Mouse (Mus musculus): ENCODE results near the gene Axl. TPM values are rescaled to one million over a fixed set of nuclear protein-coding genes. Genes with fewer than 3 reads are reported as not detected.
"Not testable (repeated sequence)": the region's sequence is repeated elsewhere in the genome, so short reads cannot be mapped to it uniquely, and the experiment has no call there.

The Axl gene
- polyA plus RNA-seq, 1 experiment, result 75.0 TPM

DNA sequence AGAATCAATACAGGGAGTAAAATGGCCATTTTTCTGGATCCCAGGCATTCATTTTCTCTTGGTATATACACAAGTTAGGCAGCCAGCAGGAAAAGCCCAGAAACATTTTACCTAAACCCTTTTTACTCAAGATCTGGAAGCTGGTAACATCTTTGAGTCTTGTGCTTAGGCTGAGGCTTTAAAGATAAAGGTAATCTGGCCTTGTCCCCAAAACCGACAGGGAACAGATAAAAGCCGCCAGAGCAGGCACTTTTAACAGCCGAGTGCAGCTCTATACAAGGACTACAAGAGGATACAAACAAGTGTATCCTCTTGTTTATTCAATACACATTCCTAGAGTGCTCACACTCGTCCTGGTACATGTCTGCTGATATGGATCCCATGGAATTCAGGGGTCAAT, 53.5 kb downstream of the Axl start:
- Histone ChIP-seq H3K36me3 (ENCODE audit: control insufficient read depth, insufficient read depth, low read length) (peaks cover 94% of the 10 kb centered on the region), H3K27ac (ENCODE audit: control insufficient read depth, insufficient read depth, low read length) (no peak overlapping the region), H3K4me1 (replicated peaks; ENCODE audit: control insufficient read depth, insufficient read depth, low read length) (no peaks in the 10 kb centered on the region), H3K27me3 (ENCODE audit: control insufficient read depth, insufficient read depth, low read length) (no peaks in the 10 kb centered on the region), H3K4me3 (ENCODE audit: control insufficient read depth, insufficient read depth, low read length) (no peak overlapping the region)
- DNase-seq, result no peak
- TF ChIP-seq POLR2A (IDR thresholded peaks at IDR 0.05; ENCODE audit: control insufficient read depth, extremely low read depth, insufficient read depth, low read length, poor library complexity), result no peak
- TF ChIP-seq CTCF (IDR thresholded peaks at IDR 0.05; ENCODE audit: borderline replicate concordance, control insufficient read depth, extremely low read depth, insufficient read depth, low read length, poor library complexity), result no peak
- WGBS, result 91% methylated on average over 4 of the region's 4 CpGs

DNA sequence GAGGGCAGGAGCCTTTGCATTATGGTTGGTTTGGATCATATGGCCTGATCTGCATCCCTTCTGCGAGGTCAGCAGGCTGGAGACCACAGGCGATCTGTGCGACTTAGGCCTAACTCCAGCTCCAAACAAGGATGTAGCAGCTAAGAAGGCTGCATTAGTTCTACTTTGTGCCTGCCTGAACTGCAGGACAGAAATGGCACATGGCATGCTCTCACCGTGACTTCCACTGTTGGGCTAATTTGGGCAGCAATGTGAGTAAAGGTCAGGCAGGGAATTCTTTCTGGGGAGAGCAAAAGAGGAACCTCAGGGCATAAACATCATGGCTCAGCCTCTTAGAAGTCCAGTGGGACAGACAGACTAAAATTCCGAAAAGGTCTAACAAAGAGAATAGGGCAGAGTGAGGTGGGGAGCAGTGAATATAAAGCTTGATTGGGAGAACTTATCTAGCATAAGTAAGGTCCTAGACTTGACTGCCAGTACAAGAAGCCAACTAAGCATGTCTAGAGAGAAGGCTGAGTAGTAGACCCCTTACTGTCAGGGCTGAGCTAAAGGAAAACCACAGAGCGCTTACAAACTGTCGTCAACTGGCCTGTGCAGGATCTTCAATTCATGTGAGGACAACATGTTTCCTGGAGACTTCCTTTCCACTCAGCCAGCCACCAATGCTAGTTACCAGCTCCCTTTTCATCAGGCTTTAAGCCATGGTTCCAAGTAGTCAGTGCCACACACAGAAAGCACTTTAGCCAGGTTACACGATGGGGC, 57.0 kb downstream of the Axl start:
- no peaks in the 10 kb centered on the region for H3K4me1 ChIP-seq (replicated peaks; ENCODE audit: control insufficient read depth, insufficient read depth, low read length)
- no peak for DNase-seq
- H3K27me3 ChIP-seq (ENCODE audit: control insufficient read depth, insufficient read depth, low read length), result no peaks in the 10 kb centered on the region
- H3K36me3 ChIP-seq (ENCODE audit: control insufficient read depth, insufficient read depth, low read length), result peaks cover 90% of the 10 kb centered on the region
- TF ChIP-seq POLR2A (IDR thresholded peaks at IDR 0.05; ENCODE audit: control insufficient read depth, extremely low read depth, insufficient read depth, low read length, poor library complexity) (no peak), CTCF (IDR thresholded peaks at IDR 0.05; ENCODE audit: borderline replicate concordance, control insufficient read depth, extremely low read depth, insufficient read depth, low read length, poor library complexity) (no peak)
- 55% methylated on average over 8 of the region's 8 CpGs for WGBS
- H3K4me3 ChIP-seq (ENCODE audit: control insufficient read depth, insufficient read depth, low read length), result no peak overlapping the region
- no peak overlapping the region for H3K27ac ChIP-seq (ENCODE audit: control insufficient read depth, insufficient read depth, low read length)

DNA sequence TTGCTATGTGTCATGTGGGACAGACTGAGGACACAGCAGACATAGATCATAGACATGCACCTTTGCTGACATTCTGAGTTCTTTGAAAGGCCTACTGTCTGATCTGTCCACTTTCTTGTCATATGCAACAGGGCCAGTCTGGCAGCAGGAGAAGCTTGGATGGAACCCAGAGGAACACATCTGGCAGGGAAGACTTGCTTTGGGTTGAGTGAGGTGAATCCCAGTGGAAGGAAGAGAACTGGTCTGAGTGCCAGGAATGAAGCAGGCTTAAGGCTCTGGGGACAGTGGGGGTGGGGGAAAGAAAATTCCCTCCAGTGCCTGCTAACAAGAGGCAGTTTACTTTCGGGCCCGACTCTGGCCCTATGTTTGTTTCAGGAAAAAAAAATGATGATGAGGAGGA, 58.6 kb downstream of the Axl start:
- WGBS, result 88% methylated on average over 2 of the region's 2 CpGs
- no peak overlapping the region for H3K4me3 ChIP-seq (ENCODE audit: control insufficient read depth, insufficient read depth, low read length)
- H3K27me3 ChIP-seq (ENCODE audit: control insufficient read depth, insufficient read depth, low read length), result no peaks in the 10 kb centered on the region
- H3K36me3 ChIP-seq (ENCODE audit: control insufficient read depth, insufficient read depth, low read length), result peaks cover 95% of the 10 kb centered on the region
- DNase-seq, result no peak
- no peaks in the 10 kb centered on the region for H3K4me1 ChIP-seq (replicated peaks; ENCODE audit: control insufficient read depth, insufficient read depth, low read length)
- H3K27ac ChIP-seq (ENCODE audit: control insufficient read depth, insufficient read depth, low read length), result no peak overlapping the region
- TF ChIP-seq CTCF (IDR thresholded peaks at IDR 0.05; ENCODE audit: borderline replicate concordance, control insufficient read depth, extremely low read depth, insufficient read depth, low read length, poor library complexity) (no peak), POLR2A (IDR thresholded peaks at IDR 0.05; ENCODE audit: control insufficient read depth, extremely low read depth, insufficient read depth, low read length, poor library complexity) (no peak)

DNA sequence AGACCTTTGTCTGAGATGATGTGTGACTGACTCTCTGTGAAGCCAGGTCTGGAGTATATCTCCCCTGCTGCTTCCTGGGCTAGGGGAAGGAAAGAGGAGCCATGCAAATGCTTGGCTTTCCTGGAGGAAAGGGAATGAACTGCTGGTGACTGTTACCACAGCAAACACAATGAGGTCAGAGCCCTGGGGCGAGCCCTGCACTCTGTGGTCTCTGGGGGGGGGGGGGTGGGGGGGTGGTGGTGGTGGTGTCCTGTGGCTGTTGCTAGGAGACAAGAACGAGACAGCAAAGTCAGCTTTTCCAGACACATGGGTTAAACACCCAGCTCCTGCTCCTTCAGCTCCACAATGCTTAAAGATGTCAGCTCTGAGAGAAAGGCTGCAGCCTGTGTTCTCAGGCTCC, 59.1 kb downstream of the Axl start:
- WGBS, result 47% methylated on average over 2 of the region's 2 CpGs
- H3K27ac ChIP-seq (ENCODE audit: control insufficient read depth, insufficient read depth, low read length), result no peak overlapping the region
- H3K27me3 ChIP-seq (ENCODE audit: control insufficient read depth, insufficient read depth, low read length), result no peaks in the 10 kb centered on the region
- TF ChIP-seq CTCF (IDR thresholded peaks at IDR 0.05; ENCODE audit: borderline replicate concordance, control insufficient read depth, extremely low read depth, insufficient read depth, low read length, poor library complexity) (no peak), POLR2A (IDR thresholded peaks at IDR 0.05; ENCODE audit: control insufficient read depth, extremely low read depth, insufficient read depth, low read length, poor library complexity) (no peak)
- H3K36me3 ChIP-seq (ENCODE audit: control insufficient read depth, insufficient read depth, low read length), result peaks cover 95% of the 10 kb centered on the region
- no peak for DNase-seq
- no peak overlapping the region for H3K4me3 ChIP-seq (ENCODE audit: control insufficient read depth, insufficient read depth, low read length)
- H3K4me1 ChIP-seq (replicated peaks; ENCODE audit: control insufficient read depth, insufficient read depth, low read length), result no peaks in the 10 kb centered on the region

DNA sequence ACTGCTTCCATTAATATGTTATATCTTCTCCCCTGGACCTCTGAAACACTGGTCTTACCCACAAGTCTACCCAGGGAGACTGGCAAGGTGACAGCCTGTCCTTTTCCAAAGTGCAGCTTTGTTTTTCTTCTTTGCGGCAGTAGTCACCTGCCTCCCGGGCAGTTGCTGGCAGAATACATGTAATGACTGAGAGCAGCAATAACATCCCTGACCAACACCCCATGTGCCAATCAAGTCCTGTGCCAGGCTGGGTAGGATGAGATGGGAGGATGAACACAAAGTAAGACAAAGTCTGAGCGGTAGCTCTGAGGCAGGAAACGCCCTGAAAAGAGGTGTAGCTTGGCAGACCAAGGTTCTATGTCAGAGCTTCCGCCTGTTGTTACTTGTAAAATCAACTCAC, 60.7 kb downstream of the Axl start:
- WGBS, result 99% methylated on average over 5 of the region's 5 CpGs
- H3K4me1 ChIP-seq (replicated peaks; ENCODE audit: control insufficient read depth, insufficient read depth, low read length), result no peaks in the 10 kb centered on the region
- H3K36me3 ChIP-seq (ENCODE audit: control insufficient read depth, insufficient read depth, low read length), result peaks cover 95% of the 10 kb centered on the region

DNA sequence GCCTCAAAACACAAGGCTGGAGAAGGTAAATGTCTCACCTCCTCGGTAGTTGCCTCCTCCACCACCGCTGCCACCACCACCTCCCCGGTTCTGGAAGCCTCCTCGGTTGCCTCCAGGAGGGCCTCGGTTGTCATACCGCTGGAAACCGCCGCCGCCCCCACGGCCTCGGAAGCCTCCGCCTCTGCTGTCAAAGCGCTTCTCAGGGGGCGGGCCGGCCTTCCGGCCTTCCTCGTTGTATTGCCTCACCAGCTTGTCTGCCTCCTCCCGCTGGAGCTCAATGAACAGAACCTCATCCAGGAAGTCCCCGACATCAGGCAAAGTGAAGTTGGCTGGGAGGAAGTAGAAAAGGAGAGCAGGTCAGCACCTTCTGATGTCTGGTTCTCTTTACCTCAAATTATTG, 62.6 kb downstream of the Axl start:
- WGBS, result 94% methylated on average over 19 of the region's 19 CpGs
- no peak for TF ChIP-seq POLR2A (IDR thresholded peaks at IDR 0.05; ENCODE audit: control insufficient read depth, extremely low read depth, insufficient read depth, low read length, poor library complexity)
- no peak for TF ChIP-seq CTCF (IDR thresholded peaks at IDR 0.05; ENCODE audit: borderline replicate concordance, control insufficient read depth, extremely low read depth, insufficient read depth, low read length, poor library complexity)

More for the DNA sequence above, 60.7 kb downstream of the Axl start:
- no peak for TF ChIP-seq POLR2A (IDR thresholded peaks at IDR 0.05; ENCODE audit: control insufficient read depth, extremely low read depth, insufficient read depth, low read length, poor library complexity)
- no peak for TF ChIP-seq CTCF (IDR thresholded peaks at IDR 0.05; ENCODE audit: borderline replicate concordance, control insufficient read depth, extremely low read depth, insufficient read depth, low read length, poor library complexity)
- DNase-seq, result no peak
- H3K27me3 ChIP-seq (ENCODE audit: control insufficient read depth, insufficient read depth, low read length), result no peaks in the 10 kb centered on the region
- no peak overlapping the region for H3K27ac ChIP-seq (ENCODE audit: control insufficient read depth, insufficient read depth, low read length)
- H3K4me3 ChIP-seq (ENCODE audit: control insufficient read depth, insufficient read depth, low read length), result no peak overlapping the region

DNA sequence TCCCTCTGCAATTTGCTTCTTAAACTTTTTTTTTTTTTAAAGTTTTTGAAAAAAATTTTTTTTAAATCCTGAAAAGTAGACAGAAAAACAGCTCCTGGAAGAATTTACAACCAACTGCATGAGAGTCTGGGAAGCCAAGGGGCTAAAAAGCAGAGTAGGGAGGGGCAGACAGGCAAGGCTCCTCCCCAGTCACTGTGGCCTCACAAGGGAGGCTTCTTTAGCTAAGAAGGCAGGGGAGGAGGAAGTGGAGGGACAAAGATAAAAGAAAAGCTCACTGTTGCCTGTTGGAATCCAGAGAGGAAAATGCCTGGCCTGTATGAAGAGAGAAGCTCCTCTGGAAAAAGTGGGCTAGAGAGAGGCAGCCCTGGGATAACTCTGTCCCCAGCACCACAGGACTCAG, 66.7 kb downstream of the Axl start:
- DNase-seq; H3K27ac ChIP-seq (ENCODE audit: control insufficient read depth, insufficient read depth, low read length); H3K4me1 ChIP-seq (replicated peaks; ENCODE audit: control insufficient read depth, insufficient read depth, low read length); H3K27me3 ChIP-seq (ENCODE audit: control insufficient read depth, insufficient read depth, low read length); H3K4me3 ChIP-seq (ENCODE audit: control insufficient read depth, insufficient read depth, low read length): not testable (repeated sequence)
- peaks cover 51% of the 10 kb centered on the region for H3K36me3 ChIP-seq (ENCODE audit: control insufficient read depth, insufficient read depth, low read length)

More for the DNA sequence above, 62.6 kb downstream of the Axl start:
- no peak for DNase-seq
- Histone ChIP-seq H3K4me3 (ENCODE audit: control insufficient read depth, insufficient read depth, low read length) (no peak overlapping the region), H3K4me1 (replicated peaks; ENCODE audit: control insufficient read depth, insufficient read depth, low read length) (no peaks in the 10 kb centered on the region), H3K27ac (ENCODE audit: control insufficient read depth, insufficient read depth, low read length) (no peak overlapping the region), H3K36me3 (ENCODE audit: control insufficient read depth, insufficient read depth, low read length) (peaks cover 84% of the 10 kb centered on the region), H3K27me3 (ENCODE audit: control insufficient read depth, insufficient read depth, low read length) (no peaks in the 10 kb centered on the region)
